Mouse (Mus musculus): ENCODE data around the gene Inava. TPM values are rescaled to one million over a fixed set of nuclear protein-coding genes. Genes with fewer than 3 reads are reported as not detected.

The Inava gene
- total and polyA plus RNA-seq, 3 experiments = 0.34 TPM; not detected in 1

DNA sequence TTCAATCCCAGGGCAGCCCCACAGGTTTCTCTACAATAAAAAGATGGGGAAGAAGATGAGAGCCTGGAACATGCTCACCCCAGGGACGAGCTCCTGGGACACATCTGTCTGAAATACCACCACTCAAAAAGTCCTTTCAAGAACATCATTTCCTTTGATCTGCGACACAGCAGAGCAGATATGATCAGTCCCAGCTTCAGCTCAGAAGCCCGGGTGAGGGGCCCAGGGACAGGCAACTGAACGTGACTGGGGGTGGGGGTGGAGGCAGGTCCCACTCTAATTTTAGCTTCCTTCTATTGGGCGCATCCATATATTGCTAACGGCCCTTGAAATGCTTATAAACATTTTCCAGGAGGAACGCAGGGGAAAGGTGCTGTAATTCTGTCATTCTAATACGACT lies 21.6 kb upstream of the Inava start:
- H3K9ac ChIP-seq (ENCODE audit: insufficient read depth, low read depth) = no peak overlapping the region
- H3K27ac ChIP-seq (ENCODE audit: insufficient read depth, low read depth) = no peak overlapping the region
- peaks cover 31 to 44% of the 10 kb centered on the region in 2 experiments for H3K4me1 ChIP-seq (ENCODE audit: control insufficient read depth in 1 of 2, insufficient read depth in 2 of 2)
- peaks cover 12% of the 10 kb centered on the region for H3K9me3 ChIP-seq (replicated peaks; ENCODE audit: low read length)
- dilution Hi-C loops (cut with MboI; ENCODE audit: extremely low pct_ligation_motif_present, extremely low pct_unique_long_range_greater_than_20kb, low sequenced_read_pairs) (no loop called here), in situ Hi-C loops (cut with MboI; ENCODE audit: low pct_ligation_motif_present, low pct_unique_long_range_greater_than_20kb, low sequenced_read_pairs) (no loop called here)
- H3K79me2 ChIP-seq (replicated peaks; ENCODE audit: control insufficient read depth, extremely low read depth, insufficient read depth, poor library complexity, severe bottlenecking) = no peaks in the 10 kb centered on the region
- TF ChIP-seq ZKSCAN1 (IDR thresholded peaks at IDR 0.05; ENCODE audit: borderline replicate concordance, low read depth, low read length) (no peak), BHLHE40 (IDR thresholded peaks at IDR 0.05; ENCODE audit: low read depth, low read length) (peak; percentile 71)
- H3K4me3 ChIP-seq (replicated peaks in 1 of 3; ENCODE audit: low read depth in 2 of 3, low read length in 2 of 3, poor library complexity in 1 of 3) = no peak overlapping the region
- H3K4me2 ChIP-seq (ENCODE audit: insufficient read depth, low read depth, poor library complexity, severe bottlenecking) = peak overlapping the region; percentile 16; the same call in 1 of the 2 replicates
- no peaks in the 10 kb centered on the region for H3K36me3 ChIP-seq (replicated peaks in 1 of 2; ENCODE audit: control insufficient read depth in 1 of 2, insufficient read depth in 1 of 2, low read length in 1 of 2)
- DNase-seq (ENCODE audit: extremely low read depth) = no peak
- H3K27me3 ChIP-seq (replicated peaks) = no peaks in the 10 kb centered on the region

DNA sequence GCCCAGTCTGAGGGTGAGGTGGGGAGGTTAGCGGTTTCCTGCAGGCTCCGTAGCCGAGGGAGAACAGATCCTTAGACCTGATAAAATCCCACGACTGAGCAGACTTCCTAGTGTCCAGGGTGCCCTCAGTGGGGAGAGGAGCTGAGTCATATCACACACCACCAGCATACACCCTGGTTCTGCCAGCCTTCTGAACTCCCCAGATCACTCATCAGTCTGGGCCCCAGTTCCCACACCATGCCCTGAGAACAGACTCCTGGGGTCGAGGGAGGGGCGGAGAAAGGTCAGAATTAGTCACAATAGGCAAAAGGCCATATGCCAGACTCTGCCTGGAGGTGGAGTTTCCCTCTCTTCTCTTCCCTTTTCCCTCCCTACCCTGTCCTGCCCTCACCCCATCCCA lies 21.1 kb upstream of the Inava start:
- Histone ChIP-seq H3K27me3 (replicated peaks) (no peaks in the 10 kb centered on the region), H3K36me3 (replicated peaks in 1 of 2; ENCODE audit: control insufficient read depth in 1 of 2, insufficient read depth in 1 of 2, low read length in 1 of 2) (no peaks in the 10 kb centered on the region), H3K4me1 (ENCODE audit: control insufficient read depth in 1 of 2, insufficient read depth in 2 of 2) (peaks cover 31 to 44% of the 10 kb centered on the region in 2 experiments), H3K9ac (ENCODE audit: insufficient read depth, low read depth) (no peak overlapping the region), H3K4me2 (ENCODE audit: insufficient read depth, low read depth, poor library complexity, severe bottlenecking) (peak overlapping the region; percentile 16; the same call in 1 of the 2 replicates), H3K4me3 (replicated peaks in 1 of 3; ENCODE audit: low read depth in 2 of 3, low read length in 2 of 3, poor library complexity in 1 of 3) (no peak overlapping the region), H3K9me3 (replicated peaks; ENCODE audit: low read length) (peaks cover 8% of the 10 kb centered on the region), H3K79me2 (replicated peaks; ENCODE audit: control insufficient read depth, extremely low read depth, insufficient read depth, poor library complexity, severe bottlenecking) (no peaks in the 10 kb centered on the region), H3K27ac (ENCODE audit: insufficient read depth, low read depth) (no peak overlapping the region)
- TF ChIP-seq IRF4 (IDR thresholded peaks at IDR 0.05; ENCODE audit: low read depth, low read length) (peak; percentile 88), ZMIZ1 (IDR thresholded peaks at IDR 0.05; ENCODE audit: low read depth, low read length) (no peak), PAX5 (IDR thresholded peaks at IDR 0.05; ENCODE audit: low read length) (no peak), TBP (conservative IDR thresholded peaks at IDR 0.05; ENCODE audit: low read depth, low read length) (no peak), TCF12 (IDR thresholded peaks at IDR 0.05; ENCODE audit: low read depth, low read length) (peak; percentile 59; the same call in 1 of the 2 replicates), ZNF384 (IDR thresholded peaks at IDR 0.05; ENCODE audit: low read depth, low read length) (no peak), JUND (conservative IDR thresholded peaks at IDR 0.05; ENCODE audit: low read depth, low read length) (peak; percentile 85), RCOR1 (conservative IDR thresholded peaks at IDR 0.05; ENCODE audit: low read depth, low read length) (0 out of 2 replicates have a peak, but pooled peaks have one; percentile 26), ETS1 (conservative IDR thresholded peaks at IDR 0.05; ENCODE audit: low read depth, low read length) (peak; percentile 40), MAX (IDR thresholded peaks at IDR 0.05; ENCODE audit: low read length) (no peak), JUN (IDR thresholded peaks at IDR 0.05; ENCODE audit: insufficient read depth, low read depth, low read length) (peak; percentile 85), MEF2A (IDR thresholded peaks at IDR 0.05; ENCODE audit: borderline replicate concordance, low read depth, low read length) (peak; percentile 34; the same call in 1 of the 2 replicates), ZC3H11A (IDR thresholded peaks at IDR 0.05; ENCODE audit: low read depth, low read length) (no peak), POLR2A (IDR thresholded peaks at IDR 0.05; ENCODE audit: low read depth, low read length) (no peak), EP300 (IDR thresholded peaks at IDR 0.05; ENCODE audit: low read length) (peak; percentile 80), MAFK (IDR thresholded peaks at IDR 0.05; ENCODE audit: insufficient replicate concordance, low read length) (0 out of 2 replicates have a peak, but pooled peaks have one; percentile 43), SIN3A (IDR thresholded peaks at IDR 0.05; ENCODE audit: low read length) (no peak), BHLHE40 (IDR thresholded peaks at IDR 0.05; ENCODE audit: low read depth, low read length) (peak; percentile 55; the same call in 1 of the 2 replicates), SMC3 (IDR thresholded peaks at IDR 0.05; ENCODE audit: low read depth, low read length) (no peak), POLR2AphosphoS2 (IDR thresholded peaks at IDR 0.05; ENCODE audit: low read depth, low read length) (no peak), CHD2 (IDR thresholded peaks at IDR 0.05; ENCODE audit: low read length) (peak; percentile 45; the same call in 1 of the 2 replicates), UBTF (IDR thresholded peaks at IDR 0.05; ENCODE audit: low read depth, low read length) (no peak), MAZ (IDR thresholded peaks at IDR 0.05; ENCODE audit: low read depth, low read length) (no peak), MXI1 (IDR thresholded peaks at IDR 0.05; ENCODE audit: low read depth, low read length) (no peak), CHD1 (IDR thresholded peaks at IDR 0.05; ENCODE audit: low read depth, low read length) (no peak), GABPA (IDR thresholded peaks at IDR 0.05; ENCODE audit: insufficient replicate concordance, low read depth, low read length) (no peak)
- dilution Hi-C loops (cut with MboI; ENCODE audit: extremely low pct_ligation_motif_present, extremely low pct_unique_long_range_greater_than_20kb, low sequenced_read_pairs) = no loop called here
- DNase-seq (ENCODE audit: extremely low read depth) = peak; percentile 55
- in situ Hi-C loops (cut with MboI; ENCODE audit: low pct_ligation_motif_present, low pct_unique_long_range_greater_than_20kb, low sequenced_read_pairs) = no loop called here
